Mouse (Mus musculus) R1 (cell line): Measurements from ENCODE around the gene P2ry2.
A peak's percentile ranks its signal among the peaks of the same experiment; 100 is the strongest.

Experiments
- DNase-seq: peaks from one replicate; pipeline ENCODE4 v3.0.0-alpha.2; 2018; ENCODE audit warnings: low read depth, low spot score

Gene P2ry2

GRCm38 (mm10) chr7:101012541-101012940, at the start of gene P2ry2:
Gene P2ry2, minus strand, starts transcription at chr7:101012866.
- no peak for DNase-seq

GRCm38 (mm10) chr7:101062246-101062645, 49.6 kb upstream of the P2ry2 start:
- DNase-seq: no peak

- DNase-seq: peak; percentile 81
These were observed 48.7 kb upstream of the P2ry2 start for GRCm38 (mm10) chr7:101061381-101061780.

GRCm38 (mm10) chr7:101060476-101060875, 47.8 kb upstream of the P2ry2 start:
- no peak for DNase-seq

- DNase-seq: no peak
These were observed 46.5 kb upstream of the P2ry2 start for GRCm38 (mm10) chr7:101059188-101059587.

GRCm38 (mm10) chr7:101057309-101057708, 44.6 kb upstream of the P2ry2 start:
- no peak for DNase-seq

- no peak for DNase-seq
These were observed 40.5 kb upstream of the P2ry2 start for GRCm38 (mm10) chr7:101053136-101053535.

GRCm38 (mm10) chr7:101051551-101052221, 39.0 kb upstream of the P2ry2 start:
- DNase-seq: peak; percentile 72

GRCm38 (mm10) chr7:101050724-101051550, 38.3 kb upstream of the P2ry2 start:
- DNase-seq: no peak

- DNase-seq: no peak
These were observed 36.8 kb upstream of the P2ry2 start for GRCm38 (mm10) chr7:101049326-101050087.

GRCm38 (mm10) chr7:101048247-101048646, 35.6 kb upstream of the P2ry2 start:
- DNase-seq: no peak

GRCm38 (mm10) chr7:101043846-101044541, 31.3 kb upstream of the P2ry2 start:
- DNase-seq: no peak

- DNase-seq: no peak
These were observed 29.5 kb upstream of the P2ry2 start for GRCm38 (mm10) chr7:101041977-101042749.

- no peak for DNase-seq
These were observed 28.9 kb upstream of the P2ry2 start for GRCm38 (mm10) chr7:101041544-101041943.

GRCm38 (mm10) chr7:101033371-101033770, 20.7 kb upstream of the P2ry2 start:
- no peak for DNase-seq

- no peak for DNase-seq
These were observed 18.6 kb upstream of the P2ry2 start for GRCm38 (mm10) chr7:101031234-101031633.

- DNase-seq: no peak
These were observed 18.1 kb upstream of the P2ry2 start for GRCm38 (mm10) chr7:101030756-101031155.

- DNase-seq: no peak
These were observed 16.8 kb upstream of the P2ry2 start for GRCm38 (mm10) chr7:101029446-101029845.

GRCm38 (mm10) chr7:101028991-101029390, 16.3 kb upstream of the P2ry2 start:
- no peak for DNase-seq

- DNase-seq: no peak
These were observed 15.7 kb upstream of the P2ry2 start for GRCm38 (mm10) chr7:101028444-101028757.
